Mouse (Mus musculus) heart, postnatal 0 days (tissue): ENCODE measurements around the gene Ccnb1.

ENCODE experiments used
- CTCF ChIP-seq: IDR thresholded peaks from 2 replicates; pipeline ENCODE4 v1.5.1; 2016; ENCODE audit warnings: antibody characterized with exemption, control low read depth, low read depth
- EP300 ChIP-seq: IDR thresholded peaks from 2 replicates; pipeline ENCODE4 v1.6.1; 2016; ENCODE audit warnings: antibody characterized with exemption, low read depth

DNA sequence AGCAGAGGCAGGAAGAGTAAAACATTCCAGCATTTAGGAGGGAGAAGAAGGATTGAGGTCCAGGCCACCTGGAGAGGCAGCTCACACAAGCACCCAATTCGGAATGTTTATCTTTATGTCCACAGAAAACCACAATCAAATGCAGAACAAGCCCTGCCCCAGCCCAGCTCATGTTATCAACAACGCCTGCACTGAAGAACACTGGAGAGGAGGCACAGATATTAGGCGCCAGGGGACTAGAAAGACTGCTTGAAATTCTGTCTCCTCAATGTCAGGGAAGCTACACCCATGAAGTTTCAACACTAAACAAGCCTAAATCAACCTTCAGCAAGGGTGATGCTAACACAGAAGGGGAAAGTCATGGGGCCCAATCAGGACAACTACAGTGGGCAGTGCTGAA lies 8.9 kb downstream of the Ccnb1 start:
- TF ChIP-seq CTCF: no peak
- TF ChIP-seq EP300: no peak
